Mouse (Mus musculus): Measurements from ENCODE around the gene Zcchc7. TPM values are rescaled to one million over a fixed set of nuclear protein-coding genes. Genes with fewer than 3 reads are reported as not detected.

Zcchc7 gene
- total and polyA plus RNA-seq, 3 experiments = 17.8 to 18.2 TPM; not detected in 1

DNA sequence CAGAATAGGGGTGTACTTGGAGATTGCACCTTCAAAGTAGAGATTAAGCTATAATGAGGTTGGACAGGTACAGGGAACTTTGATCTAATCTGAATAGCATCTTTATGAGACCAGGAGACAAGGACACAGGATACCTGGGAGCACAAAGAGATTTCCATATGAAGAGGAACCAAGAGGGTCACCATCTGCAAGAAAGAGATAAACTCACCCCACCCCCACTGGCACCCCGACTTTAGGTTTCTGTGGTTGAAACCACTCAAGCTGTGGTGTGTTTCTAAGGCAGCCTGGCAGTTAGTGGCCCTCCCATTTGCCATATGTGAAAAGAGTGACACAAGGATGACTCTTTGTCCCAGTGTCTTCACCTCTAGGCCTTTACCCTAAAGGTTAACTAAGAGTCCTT is 186.6 kb downstream of the Zcchc7 start:
- Histone ChIP-seq H3K9ac (ENCODE audit: control insufficient read depth, low read depth, low read length, poor library complexity, severe bottlenecking) (no peak overlapping the region), H3K4me1 (ENCODE audit: control insufficient read depth in 1 of 2, insufficient read depth in 2 of 2, low read length in 2 of 2) (peaks cover 6 to 9% of the 10 kb centered on the region in 2 experiments), H3K27me3 (ENCODE audit: control insufficient read depth in 1 of 2, insufficient read depth in 2 of 2, low read length in 2 of 2) (no peaks in the 10 kb centered on the region), H3K27ac (ENCODE audit: control insufficient read depth, low read depth, low read length) (no peak overlapping the region), H3K36me3 (ENCODE audit: control insufficient read depth in 1 of 2, insufficient read depth in 2 of 2, low read length in 2 of 2) (peaks cover 0 to 6% of the 10 kb centered on the region in 2 experiments; a peak in 2 of 4 replicates), H3K4me3 (ENCODE audit: control insufficient read depth in 1 of 2, insufficient read depth in 1 of 2, low read depth in 2 of 2, low read length in 2 of 2) (0 out of 4 replicates have a peak overlapping the region, but pooled peaks of 1 of the 2 experiments have one; percentile 7), H3K79me2 (ENCODE audit: control insufficient read depth, insufficient read depth, low read length, poor library complexity) (no peaks in the 10 kb centered on the region), H3K9me3 (replicated peaks; ENCODE audit: insufficient read depth, low read length) (no peaks in the 10 kb centered on the region)
- TF ChIP-seq ETS1 (IDR thresholded peaks at IDR 0.05; ENCODE audit: low read depth, low read length) (0 out of 2 replicates have a peak, but pooled peaks have one; percentile 56), SIN3A (IDR thresholded peaks at IDR 0.05; ENCODE audit: low read length) (peak; percentile 74), ZC3H11A (IDR thresholded peaks at IDR 0.05; ENCODE audit: low read depth, low read length) (no peak), EP300 (IDR thresholded peaks at IDR 0.05; ENCODE audit: low read depth in 1 of 2, low read length in 2 of 2) (peak; percentile 80 to 90), MXI1 (IDR thresholded peaks at IDR 0.05; ENCODE audit: low read depth, low read length) (peak; percentile 43; the same call in 1 of the 2 replicates), USF2 (IDR thresholded peaks at IDR 0.05; ENCODE audit: borderline replicate concordance in 1 of 2, insufficient read depth in 1 of 2, low read depth in 1 of 2, low read length in 2 of 2) (no peak), GATA1 (IDR thresholded peaks at IDR 0.05; ENCODE audit: low read depth, low read length) (peak; percentile 80), TAL1 (IDR thresholded peaks at IDR 0.05; ENCODE audit: low read length) (peak; percentile 89), GABPA (IDR thresholded peaks at IDR 0.05; ENCODE audit: low read depth, low read length) (no peak), KAT2A (conservative IDR thresholded peaks at IDR 0.05; ENCODE audit: low read depth, low read length) (no peak), TCF12 (IDR thresholded peaks at IDR 0.05; ENCODE audit: low read depth, low read length) (peak; percentile 91), RCOR1 (IDR thresholded peaks at IDR 0.05; ENCODE audit: low read depth, low read length) (peak; percentile 67)
- DNase-seq (ENCODE audit: low read depth, low spot score) = peak; percentile 78

DNA sequence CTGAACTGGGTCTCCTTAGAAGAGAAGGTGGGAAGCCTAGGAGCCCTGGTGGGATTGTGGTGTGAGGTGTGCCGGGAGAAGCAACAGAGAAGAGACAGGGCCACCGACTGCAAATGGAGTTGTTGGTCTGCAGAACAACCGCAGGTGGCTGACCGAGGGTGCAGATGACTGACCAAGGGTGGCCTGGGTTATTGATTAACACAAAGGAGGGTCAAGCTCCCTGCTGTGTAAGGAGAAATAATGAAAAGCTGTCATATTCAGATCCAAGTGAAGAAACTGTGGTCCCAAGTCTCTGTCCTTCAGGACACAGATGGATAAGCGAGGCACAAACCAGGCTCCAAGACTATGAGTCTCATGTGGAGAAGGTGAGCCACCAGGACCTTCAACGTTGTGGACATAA is 187.8 kb downstream of the Zcchc7 start:
- no peak for DNase-seq (ENCODE audit: low read depth, low spot score)
- no peaks in the 10 kb centered on the region for H3K79me2 ChIP-seq (ENCODE audit: control insufficient read depth, insufficient read depth, low read length, poor library complexity)
- TF ChIP-seq SIN3A (IDR thresholded peaks at IDR 0.05; ENCODE audit: low read length) (no peak), MYC (IDR thresholded peaks at IDR 0.05; ENCODE audit: low read depth, low read length) (no peak), KAT2A (conservative IDR thresholded peaks at IDR 0.05; ENCODE audit: low read depth, low read length) (no peak), ZKSCAN1 (IDR thresholded peaks at IDR 0.05; ENCODE audit: low read depth, low read length) (no peak), TBP (IDR thresholded peaks at IDR 0.05; ENCODE audit: low read depth, low read length) (no peak), POLR2A (IDR thresholded peaks at IDR 0.05; ENCODE audit: control insufficient read depth in 1 of 2, insufficient read depth in 1 of 2, low read depth in 1 of 2, low read length in 2 of 2, poor library complexity in 1 of 2) (no peak), USF1 (IDR thresholded peaks at IDR 0.05; ENCODE audit: low read depth, low read length) (no peak), TCF12 (IDR thresholded peaks at IDR 0.05; ENCODE audit: low read depth, low read length) (no peak), POLR2AphosphoS2 (IDR thresholded peaks at IDR 0.05; ENCODE audit: low read length) (no peak)
- H3K9me3 ChIP-seq (replicated peaks; ENCODE audit: insufficient read depth, low read length) = no peaks in the 10 kb centered on the region
- no peak overlapping the region for H3K27ac ChIP-seq (ENCODE audit: control insufficient read depth, low read depth, low read length)
- peaks cover 6 to 9% of the 10 kb centered on the region in 2 experiments for H3K4me1 ChIP-seq (ENCODE audit: control insufficient read depth in 1 of 2, insufficient read depth in 2 of 2, low read length in 2 of 2)
- H3K36me3 ChIP-seq (ENCODE audit: control insufficient read depth in 1 of 2, insufficient read depth in 2 of 2, low read length in 2 of 2) = peaks cover 0 to 6% of the 10 kb centered on the region in 2 experiments; a peak in 2 of 4 replicates
- H3K4me3 ChIP-seq (ENCODE audit: control insufficient read depth in 1 of 2, insufficient read depth in 1 of 2, low read depth in 2 of 2, low read length in 2 of 2) = no peak overlapping the region
- no peak overlapping the region for H3K9ac ChIP-seq (ENCODE audit: control insufficient read depth, low read depth, low read length, poor library complexity, severe bottlenecking)
- no peaks in the 10 kb centered on the region for H3K27me3 ChIP-seq (ENCODE audit: control insufficient read depth in 1 of 2, insufficient read depth in 2 of 2, low read length in 2 of 2)

Data from MEL (cell line).